Mouse (Mus musculus) mouse embryonic stem cell (cell line): ENCODE data around the gene Cnih2.

Source experiments
- in situ Hi-C, 2 experiments: fragments of 300-500 bp; cut with MboI; formaldehyde crosslinking; loops; 1 replicate in 1 of 2; 3 replicates in 1 of 2; pipeline ENCODE4 v1.14.3; 2019 to 2020; ENCODE audit warnings: low sequenced_read_pairs in 2 of 2, low pct_unique_long_range_greater_than_20kb in 1 of 2, mixed read lengths in 1 of 2; ENCODE audit not compliant: unreplicated experiment in 1 of 2

Gene Cnih2

DNA sequence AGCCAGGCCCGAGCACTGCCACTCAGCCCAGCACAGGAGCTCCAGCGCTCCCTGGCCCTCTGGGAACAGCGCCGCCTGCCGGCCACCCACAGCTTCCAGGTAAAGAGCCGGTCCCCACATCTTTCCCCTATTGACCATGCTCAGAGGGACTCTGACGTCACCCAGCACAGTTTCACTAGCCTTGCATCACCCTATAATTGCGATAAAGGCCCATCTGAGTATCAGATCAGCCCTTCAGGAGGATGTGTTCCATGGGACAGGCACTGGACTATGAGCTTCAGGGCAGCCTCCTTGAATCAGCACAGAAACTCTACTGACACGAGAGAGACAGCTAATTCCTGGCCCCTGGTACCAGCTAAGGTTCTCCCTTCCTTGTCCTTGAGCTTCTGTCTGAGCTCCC lies 44.4 kb downstream of the Cnih2 start:
- in situ Hi-C loops = no loop called here

DNA sequence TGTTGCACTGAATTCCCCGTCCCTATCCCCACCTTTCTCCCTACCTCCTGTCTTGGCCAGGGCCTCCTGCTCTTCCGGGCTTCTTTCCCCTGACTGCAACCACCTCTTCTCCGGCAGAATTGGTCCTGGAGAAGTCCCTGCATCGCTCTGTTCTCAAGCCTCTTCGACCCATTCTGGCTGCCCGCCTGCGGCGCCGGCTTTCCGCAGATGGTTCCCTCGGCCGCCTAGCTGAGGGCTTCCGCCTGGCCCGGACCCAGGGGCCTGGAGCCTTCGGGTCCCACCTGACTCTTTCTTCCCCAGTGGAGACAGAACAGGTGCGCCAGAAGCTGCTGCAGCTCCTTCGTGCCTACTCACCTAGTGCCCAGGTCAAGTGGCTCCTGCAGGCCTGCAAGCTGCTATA lies 45.5 kb downstream of the Cnih2 start:
- in situ Hi-C loops = no loop called here

DNA sequence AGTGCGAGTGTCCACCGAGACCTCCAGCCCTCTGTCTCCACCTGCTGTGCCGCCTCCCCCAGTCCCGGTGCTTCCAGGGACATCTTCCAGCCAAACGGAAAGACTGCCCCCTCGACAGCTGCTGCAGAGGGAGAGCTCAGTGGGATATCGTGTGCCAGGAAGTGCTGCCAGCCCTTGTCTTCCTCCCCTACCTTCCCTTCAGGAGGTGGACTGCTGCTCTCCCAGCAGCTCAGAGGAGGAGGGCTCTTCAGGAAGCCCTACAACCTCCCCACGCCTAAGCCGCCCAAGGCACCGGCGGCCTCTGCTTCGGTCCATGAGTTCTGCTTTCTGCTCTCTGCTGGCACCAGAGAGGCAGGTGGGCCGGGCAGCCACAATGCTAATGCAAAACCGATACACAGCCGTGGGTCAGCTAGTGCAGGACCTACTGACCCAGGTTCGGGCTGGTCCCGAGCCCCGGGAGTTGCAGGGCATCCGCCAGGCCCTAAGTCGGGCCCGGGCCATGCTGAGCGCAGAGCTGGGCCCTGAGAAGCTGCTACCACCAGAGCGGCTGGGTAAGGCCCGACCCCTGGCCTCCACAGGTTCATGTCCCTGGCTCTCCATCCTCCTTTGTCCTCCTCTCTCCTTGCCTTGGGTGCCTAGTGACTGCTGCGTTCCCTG lies 46.0 kb downstream of the Cnih2 start:
- in situ Hi-C loops = no loop called here

DNA sequence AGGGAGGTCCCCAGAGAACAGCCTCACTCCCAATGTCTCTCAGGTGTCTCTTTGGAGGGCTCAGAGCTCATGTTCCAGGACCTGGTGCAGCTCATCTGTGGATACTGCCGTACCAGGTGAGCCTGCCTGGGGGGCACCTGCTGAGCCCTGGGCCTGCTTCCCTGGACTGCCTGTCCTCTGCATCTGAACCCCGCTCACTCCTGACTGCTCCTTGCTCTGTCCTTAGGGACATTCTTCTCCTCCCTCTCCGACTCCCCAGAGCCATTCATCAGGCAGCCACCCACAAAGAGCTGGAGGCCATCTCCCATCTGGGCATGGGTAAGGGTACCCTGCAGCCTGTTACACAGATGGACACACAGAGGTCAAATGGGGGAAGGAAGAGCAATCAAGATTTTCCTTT lies 46.8 kb downstream of the Cnih2 start:
- in situ Hi-C loops = no loop called here

DNA sequence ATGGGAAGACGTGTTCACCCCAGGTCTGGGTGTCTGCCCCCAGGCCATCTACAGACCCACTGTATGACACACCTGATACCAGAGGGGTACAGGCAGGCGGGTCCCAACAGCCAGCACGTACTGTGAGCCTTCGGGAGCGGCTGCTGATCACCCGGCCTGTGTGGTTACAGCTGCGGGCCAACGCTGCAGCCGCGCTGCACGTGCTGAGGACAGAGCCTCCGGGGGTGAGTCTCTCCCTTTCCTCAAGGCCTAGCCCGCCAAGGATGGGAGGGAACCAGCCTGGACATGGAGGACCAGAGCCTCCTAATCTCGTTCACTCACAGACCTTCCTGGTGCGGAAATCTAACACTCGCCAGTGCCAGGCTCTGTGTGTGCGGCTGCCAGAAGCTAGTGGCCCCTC lies 47.3 kb downstream of the Cnih2 start:
- in situ Hi-C loops = no loop called here

DNA sequence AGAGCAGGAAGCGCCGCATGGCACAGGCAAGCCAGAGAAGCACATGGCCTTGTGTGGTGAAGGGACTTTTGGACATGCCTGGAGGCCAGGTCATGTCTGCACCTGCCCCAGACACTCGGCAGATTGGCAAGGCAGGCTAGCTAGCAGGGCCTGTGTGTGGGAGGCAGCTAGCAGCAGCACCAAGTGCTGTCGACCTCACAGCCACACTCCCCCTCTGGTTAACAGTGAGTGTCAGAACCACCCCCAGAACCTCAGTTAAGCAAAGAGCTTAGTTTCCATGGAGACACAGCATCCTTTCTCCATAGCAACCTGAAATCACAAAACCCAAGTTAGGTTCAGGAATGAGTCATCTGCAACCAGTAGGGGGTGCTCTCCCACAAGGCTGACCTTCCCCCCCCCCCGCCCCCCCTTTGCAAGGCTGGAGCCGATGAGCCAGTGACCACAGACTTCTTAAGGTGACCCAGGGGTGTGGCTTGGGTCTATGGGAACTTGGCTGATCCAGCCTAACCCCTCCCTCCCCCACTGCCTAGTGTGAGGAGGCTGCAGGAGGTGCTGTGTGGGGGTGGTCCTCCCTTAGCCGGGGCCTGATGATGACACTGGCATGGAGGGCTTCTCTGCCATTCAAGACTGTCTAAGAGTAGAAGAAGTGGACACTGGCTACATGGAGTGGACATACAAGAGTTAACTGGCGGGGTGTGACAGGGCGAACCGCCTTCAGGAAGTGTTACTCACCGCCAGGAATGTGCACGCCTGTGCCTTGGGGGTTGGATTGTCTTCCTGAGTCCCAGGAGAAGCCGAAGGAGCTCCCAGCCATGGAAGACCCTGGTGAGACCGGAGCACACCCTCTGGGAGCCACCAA lies 48.0 kb downstream of the Cnih2 start, which contains the start of gene Rin1:
Rin1 (plus strand) TSS at position 435 of the 859 bp plus-strand sequence.
- in situ Hi-C loops = no loop called here

DNA sequence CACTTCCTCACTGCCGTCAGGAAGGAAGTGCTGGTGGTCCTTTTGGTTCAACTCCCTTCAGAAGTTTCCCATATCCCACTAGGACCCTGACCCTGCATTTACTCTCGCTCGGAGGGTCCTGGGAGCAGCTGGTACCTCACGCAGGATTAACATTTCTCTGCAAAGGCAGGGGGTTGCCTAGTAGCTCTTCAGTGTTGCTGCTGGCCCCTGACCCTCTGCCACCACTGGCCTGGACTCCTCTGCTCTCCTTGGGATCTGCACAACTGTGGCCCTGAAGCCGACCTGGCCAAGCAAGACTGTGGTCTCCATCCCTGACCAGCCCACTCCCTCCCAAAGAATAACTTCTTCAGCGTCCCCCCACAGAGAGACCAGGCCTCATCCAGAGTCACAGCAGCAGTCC lies 49.0 kb downstream of the Cnih2 start:
- in situ Hi-C loops = no loop called here

DNA sequence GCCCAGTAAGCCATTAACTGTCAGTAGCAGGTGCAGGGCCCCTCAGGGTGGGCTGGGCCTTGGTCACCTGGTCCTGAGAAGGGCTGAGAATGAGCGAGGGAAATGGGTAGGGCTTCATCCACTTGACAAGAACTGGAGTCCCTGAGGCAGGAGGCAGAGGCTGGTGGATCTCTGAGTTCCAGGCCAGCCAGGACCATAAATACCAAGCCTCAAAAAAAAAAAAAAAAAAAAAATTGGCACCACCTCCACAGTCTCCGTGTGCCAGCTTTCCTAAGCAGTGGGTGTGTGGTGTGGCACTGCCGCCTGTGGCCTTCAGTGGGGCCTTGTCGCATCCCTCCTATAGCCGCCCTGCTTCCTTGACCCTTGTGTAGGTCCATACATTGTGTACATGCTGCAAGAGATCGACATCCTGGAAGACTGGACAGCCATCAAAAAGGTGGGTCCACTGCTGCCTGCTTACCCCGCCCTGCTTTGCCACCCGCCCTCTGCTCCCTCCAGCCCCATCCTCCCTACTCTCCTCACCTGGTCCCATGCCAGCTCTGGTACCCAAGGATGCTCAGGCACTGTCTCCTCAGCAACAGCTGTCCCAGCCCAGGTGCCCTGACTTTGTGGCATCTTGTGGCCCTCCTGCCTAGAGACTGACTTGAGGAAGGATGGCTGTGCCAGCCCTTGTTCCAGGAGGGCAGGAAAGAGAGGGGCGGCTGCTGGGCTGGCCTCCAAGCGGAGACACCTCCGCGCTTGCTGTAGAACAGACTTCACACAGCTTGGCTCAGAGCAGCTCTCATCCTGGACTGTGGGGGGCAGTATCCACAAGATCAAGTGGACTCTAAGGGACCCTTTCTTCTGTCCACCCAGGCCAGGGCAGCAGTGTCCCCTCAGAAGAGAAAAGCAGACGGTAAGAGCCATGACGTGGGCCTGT lies 49.9 kb downstream of the Cnih2 start:
- in situ Hi-C loops = no loop called here

DNA sequence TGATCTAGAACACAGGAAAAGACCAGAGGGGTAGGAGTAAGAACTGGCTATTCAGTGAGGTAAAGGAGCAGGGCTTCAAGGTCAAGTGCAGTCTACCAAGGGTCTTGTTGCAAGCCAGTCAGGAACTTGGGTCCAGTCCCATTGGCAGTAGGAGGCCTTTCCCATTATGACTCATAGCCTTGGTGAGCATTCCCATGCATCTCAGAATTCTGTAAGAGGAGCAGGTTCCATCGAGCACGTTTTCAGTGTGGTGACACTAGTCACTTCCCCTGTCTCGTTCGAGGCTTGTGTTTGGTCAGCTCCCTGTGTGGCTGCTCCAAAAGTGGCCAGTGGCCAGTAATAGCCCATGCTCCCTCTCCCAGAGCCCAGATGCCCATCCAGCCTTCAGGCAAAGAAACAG lies 52.8 kb downstream of the Cnih2 start:
- in situ Hi-C loops = no loop called here
